Mouse (Mus musculus) midbrain, embryonic 12.5 days (tissue): ENCODE measurements around the gene Agbl4. TPM values are rescaled to one million over a fixed set of nuclear protein-coding genes. Genes with fewer than 3 reads are reported as not detected.

Source experiments
- ATAC-seq: fragments of 200-750 bp; cut with Nextera tagmentation; 2 replicates; pipeline ENCODE4 v1.8.0; 2017; ENCODE audit warnings: low read depth, moderate TSS enrichment, moderate library complexity; ENCODE audit not compliant: low FRiP score
- H3K27ac ChIP-seq: fragments of 300-500 bp; sonication (generic); replicated peaks from 2 replicates; pipeline ENCODE4 v1.5.1; 2016; ENCODE audit warnings: mild to moderate bottlenecking
- H3K27me3 ChIP-seq: fragments of 300-500 bp; sonication (generic); 2 replicates; pipeline ENCODE4 v1.6.1; 2016; ENCODE audit warnings: mild to moderate bottlenecking
- H3K36me3 ChIP-seq: fragments of 300-500 bp; sonication (generic); 2 replicates; pipeline ENCODE4 v1.6.1; 2016
- H3K4me1 ChIP-seq: fragments of 300-500 bp; sonication (generic); 2 replicates; pipeline ENCODE4 v1.6.1; 2016
- H3K4me2 ChIP-seq: fragments of 300-500 bp; sonication (generic); replicated peaks from 2 replicates; pipeline ENCODE4 v1.6.1; 2016; ENCODE audit warnings: mild to moderate bottlenecking, moderate library complexity
- H3K4me3 ChIP-seq: fragments of 300-500 bp; sonication (generic); 2 replicates; pipeline ENCODE4 v1.5.1; 2016; ENCODE audit warnings: mild to moderate bottlenecking
- H3K9ac ChIP-seq: fragments of 300-500 bp; sonication (generic); replicated peaks from 2 replicates; pipeline ENCODE4 v1.6.1; 2016; ENCODE audit warnings: mild to moderate bottlenecking, moderate library complexity
- H3K9me3 ChIP-seq: fragments of 300-500 bp; sonication (generic); 2 replicates; pipeline ENCODE4 v1.6.1; 2016; ENCODE audit warnings: mild to moderate bottlenecking
- WGBS: fragments of 180-500 bp; shearing (Covaris S2); methylation state at CpG from one replicate; pipeline ENCODE4 v1.1.7; 2016; 5-methylcytosine and 5-hydroxymethylcytosine counted together
- polyA plus RNA-seq: library from polyadenylated mRNA; unstranded; fragments of >200 nt; fragmentation: Nextera tagmentation; extraction: Ambion mirVana; gene quantifications from 2 replicates; pipeline ENCODE4 v1.2.1, GENCODE M21; 2016

Gene Agbl4
- polyA plus RNA-seq, 1 experiment from 2014 or later, result 0.89 TPM

GRCm38 (mm10) chr4:111670566-111671421, 1273.3 kb downstream of the Agbl4 start:
- peaks cover 11% of the 10 kb centered on the region for H3K4me1 ChIP-seq
- H3K9ac ChIP-seq, result no peak overlapping the region
- 0 out of 2 replicates have a peak overlapping the region, but pooled peaks have one; percentile 9 for H3K4me2 ChIP-seq
- H3K4me3 ChIP-seq, result no peak overlapping the region
- 28% methylated on average over 12 of the region's 12 CpGs for whole genome bisulfite sequencing
- no peaks in the 10 kb centered on the region for H3K27me3 ChIP-seq
- no peaks in the 10 kb centered on the region for H3K9me3 ChIP-seq
- peak; percentile 42; the same call in 1 of the 2 replicates for ATAC-seq
- H3K36me3 ChIP-seq, result no peaks in the 10 kb centered on the region
- H3K27ac ChIP-seq, result peak overlapping the region; percentile 66

- Histone ChIP-seq H3K9me3 (no peaks in the 10 kb centered on the region), H3K4me2 (no peak overlapping the region), H3K27me3 (no peaks in the 10 kb centered on the region), H3K4me1 (peaks cover 11% of the 10 kb centered on the region), H3K36me3 (no peaks in the 10 kb centered on the region), H3K9ac (no peak overlapping the region), H3K4me3 (no peak overlapping the region), H3K27ac (peak overlapping the region; percentile 66)
- no peak for ATAC-seq
- WGBS, result 73% methylated on average over 4 of the region's 4 CpGs
Measured at GRCm38 (mm10) chr4:111671440-111671839, 1274.0 kb downstream of the Agbl4 start.

- Histone ChIP-seq H3K36me3 (no peaks in the 10 kb centered on the region), H3K4me3 (no peak overlapping the region), H3K4me1 (peaks cover 11% of the 10 kb centered on the region), H3K27ac (no peak overlapping the region), H3K9ac (no peak overlapping the region), H3K4me2 (no peak overlapping the region), H3K9me3 (no peaks in the 10 kb centered on the region), H3K27me3 (no peaks in the 10 kb centered on the region)
- ATAC-seq, result no peak
Measured at GRCm38 (mm10) chr4:111673904-111674303, 1276.4 kb downstream of the Agbl4 start.

- H3K27me3 ChIP-seq, result no peaks in the 10 kb centered on the region
- H3K27ac ChIP-seq, result no peak overlapping the region
- no peaks in the 10 kb centered on the region for H3K36me3 ChIP-seq
- no peak overlapping the region for H3K9ac ChIP-seq
- ATAC-seq, result no peak
- H3K4me1 ChIP-seq, result peaks cover 5% of the 10 kb centered on the region; the same call in 1 of the 2 replicates
- H3K9me3 ChIP-seq, result no peaks in the 10 kb centered on the region
- H3K4me2 ChIP-seq, result no peak overlapping the region
- no peak overlapping the region for H3K4me3 ChIP-seq
- WGBS, result 78% methylated on average over 5 of the region's 5 CpGs
Measured at GRCm38 (mm10) chr4:111681926-111682325, 1284.5 kb downstream of the Agbl4 start.

- ATAC-seq, result no peak
- Histone ChIP-seq H3K27me3 (no peaks in the 10 kb centered on the region), H3K36me3 (no peaks in the 10 kb centered on the region), H3K4me3 (no peak overlapping the region), H3K9ac (no peak overlapping the region), H3K9me3 (no peaks in the 10 kb centered on the region), H3K27ac (no peak overlapping the region), H3K4me2 (no peak overlapping the region), H3K4me1 (peaks cover 6% of the 10 kb centered on the region; the same call in 1 of the 2 replicates)
- WGBS, result 77% methylated on average over 3 of the region's 3 CpGs
Measured at GRCm38 (mm10) chr4:111682793-111683192, 1285.3 kb downstream of the Agbl4 start.

GRCm38 (mm10) chr4:111683843-111684242, 1286.4 kb downstream of the Agbl4 start:
- H3K4me1 ChIP-seq, result peaks cover 6% of the 10 kb centered on the region; the same call in 1 of the 2 replicates
- no peaks in the 10 kb centered on the region for H3K9me3 ChIP-seq
- WGBS, result 79% methylated on average over 5 of the region's 5 CpGs

GRCm38 (mm10) chr4:111685951-111686350, 1288.5 kb downstream of the Agbl4 start:
- H3K4me3 ChIP-seq, result no peak overlapping the region
- H3K27ac ChIP-seq, result no peak overlapping the region
- no peaks in the 10 kb centered on the region for H3K9me3 ChIP-seq
- no peak overlapping the region for H3K9ac ChIP-seq
- no peak for ATAC-seq
- H3K4me2 ChIP-seq, result no peak overlapping the region
- no peaks in the 10 kb centered on the region for H3K27me3 ChIP-seq
- H3K36me3 ChIP-seq, result no peaks in the 10 kb centered on the region
- 71% methylated on average over 2 of the region's 2 CpGs for WGBS
- H3K4me1 ChIP-seq, result peaks cover 8% of the 10 kb centered on the region

More at GRCm38 (mm10) chr4:111683843-111684242, 1286.4 kb downstream of the Agbl4 start:
- no peak overlapping the region for H3K4me2 ChIP-seq
- no peaks in the 10 kb centered on the region for H3K27me3 ChIP-seq
- H3K4me3 ChIP-seq, result no peak overlapping the region
- H3K9ac ChIP-seq, result no peak overlapping the region
- H3K36me3 ChIP-seq, result no peaks in the 10 kb centered on the region
- no peak overlapping the region for H3K27ac ChIP-seq
- no peak for ATAC-seq

- WGBS, result 8% methylated on average over 9 of the region's 9 CpGs
- H3K27ac ChIP-seq, result no peak overlapping the region
- H3K4me1 ChIP-seq, result peaks cover 16% of the 10 kb centered on the region
- H3K9me3 ChIP-seq, result no peaks in the 10 kb centered on the region
- H3K4me2 ChIP-seq, result peak overlapping the region; percentile 37
- H3K9ac ChIP-seq, result no peak overlapping the region
- no peaks in the 10 kb centered on the region for H3K36me3 ChIP-seq
- no peaks in the 10 kb centered on the region for H3K27me3 ChIP-seq
- no peak overlapping the region; the same call in 1 of the 2 replicates for H3K4me3 ChIP-seq
- ATAC-seq, result peak; percentile 77
Measured at GRCm38 (mm10) chr4:111686951-111687350, 1289.5 kb downstream of the Agbl4 start.

GRCm38 (mm10) chr4:111687613-111688012, 1290.2 kb downstream of the Agbl4 start:
- no peak overlapping the region for H3K27ac ChIP-seq
- no peaks in the 10 kb centered on the region for H3K36me3 ChIP-seq
- 13% methylated on average over 6 of the region's 6 CpGs for WGBS
- H3K4me2 ChIP-seq, result peak overlapping the region; percentile 37
- H3K4me1 ChIP-seq, result peaks cover 16% of the 10 kb centered on the region
- H3K9ac ChIP-seq, result no peak overlapping the region
- no peak overlapping the region for H3K4me3 ChIP-seq
- H3K27me3 ChIP-seq, result no peaks in the 10 kb centered on the region
- no peaks in the 10 kb centered on the region for H3K9me3 ChIP-seq
- ATAC-seq, result peak; percentile 50

GRCm38 (mm10) chr4:111691057-111691543, 1293.6 kb downstream of the Agbl4 start:
- no peaks in the 10 kb centered on the region for H3K9me3 ChIP-seq
- 66% methylated on average over 5 of the region's 5 CpGs for WGBS
- H3K9ac ChIP-seq, result no peak overlapping the region
- H3K4me3 ChIP-seq, result no peak overlapping the region
- no peak overlapping the region for H3K4me2 ChIP-seq
- no peaks in the 10 kb centered on the region for H3K27me3 ChIP-seq
- ATAC-seq, result peak; percentile 45
- no peak overlapping the region for H3K27ac ChIP-seq
- H3K36me3 ChIP-seq, result no peaks in the 10 kb centered on the region
- H3K4me1 ChIP-seq, result peaks cover 14% of the 10 kb centered on the region

- H3K36me3 ChIP-seq, result no peaks in the 10 kb centered on the region
- no peaks in the 10 kb centered on the region for H3K9me3 ChIP-seq
- WGBS, result 81% methylated on average over 1 of the region's 1 CpGs
- no peak for ATAC-seq
- no peak overlapping the region for H3K27ac ChIP-seq
- H3K4me1 ChIP-seq, result no peaks in the 10 kb centered on the region
- H3K4me3 ChIP-seq, result no peak overlapping the region
- H3K9ac ChIP-seq, result no peak overlapping the region
- no peak overlapping the region for H3K4me2 ChIP-seq
- H3K27me3 ChIP-seq, result no peaks in the 10 kb centered on the region
Measured at GRCm38 (mm10) chr4:111701381-111701780, 1303.9 kb downstream of the Agbl4 start.

- Histone ChIP-seq H3K27ac (no peak overlapping the region), H3K9ac (no peak overlapping the region), H3K4me1 (no peaks in the 10 kb centered on the region), H3K4me2 (no peak overlapping the region), H3K27me3 (no peaks in the 10 kb centered on the region), H3K9me3 (no peaks in the 10 kb centered on the region), H3K4me3 (no peak overlapping the region), H3K36me3 (no peaks in the 10 kb centered on the region)
- ATAC-seq, result no peak
- 91% methylated on average over 2 of the region's 2 CpGs for WGBS
Measured at GRCm38 (mm10) chr4:111704126-111704525, 1306.7 kb downstream of the Agbl4 start.
